Mouse (Mus musculus) forebrain, postnatal 0 days (tissue): ENCODE results near the gene Mtfp1. TPM values are rescaled to one million over a fixed set of nuclear protein-coding genes. Genes with fewer than 3 reads are reported as not detected.

Source experiments
- ATAC-seq: fragments of 200-750 bp; cut with Nextera tagmentation; 2 replicates; pipeline ENCODE4 v1.8.0; 2017; ENCODE audit warnings: mild to moderate bottlenecking, moderate library complexity
- DNase-seq: peaks from one replicate; pipeline ENCODE4 v3.0.0-alpha.2; 2015
- H3K27ac ChIP-seq: fragments of 300-500 bp; sonication (generic); 2 replicates; pipeline ENCODE4 v1.5.1; 2014; ENCODE audit warnings: low read depth, mild to moderate bottlenecking, antibody characterized with exemption, low read length, moderate library complexity, mixed read lengths
- H3K27me3 ChIP-seq: fragments of 300-500 bp; sonication (generic); 2 replicates; pipeline ENCODE4 v1.6.1; 2014; ENCODE audit warnings: mild to moderate bottlenecking, low read length, mixed read lengths; ENCODE audit not compliant: insufficient read depth
- H3K36me3 ChIP-seq: fragments of 300-500 bp; sonication (generic); 2 replicates; pipeline ENCODE4 v1.6.1; 2014; ENCODE audit warnings: mild to moderate bottlenecking, moderate library complexity; ENCODE audit not compliant: insufficient read depth
- H3K4me1 ChIP-seq: fragments of 300-500 bp; sonication (generic); 2 replicates; pipeline ENCODE4 v1.6.1; 2014; ENCODE audit warnings: antibody characterized with exemption; ENCODE audit not compliant: insufficient read depth
- H3K4me2 ChIP-seq: fragments of 300-500 bp; sonication (generic); 2 replicates; pipeline ENCODE4 v1.6.1; 2014; ENCODE audit warnings: low read depth, mild to moderate bottlenecking, moderate library complexity
- H3K4me3 ChIP-seq: fragments of 300-500 bp; sonication (generic); 2 replicates; pipeline ENCODE4 v1.5.1; 2014; ENCODE audit warnings: low read depth, low read length, mixed read lengths
- H3K9ac ChIP-seq: fragments of 300-500 bp; sonication (generic); 2 replicates; pipeline ENCODE4 v1.6.1; 2014; ENCODE audit warnings: mild to moderate bottlenecking
- H3K9me3 ChIP-seq: fragments of 300-500 bp; sonication (generic); 2 replicates; pipeline ENCODE4 v1.6.1; 2016; ENCODE audit warnings: low read length
- CTCF ChIP-seq: sonication (generic); IDR thresholded peaks from 2 replicates; pipeline ENCODE4 v1.5.1; 2016; ENCODE audit warnings: antibody characterized with exemption, control low read depth, low read depth
- WGBS: fragments of 180-500 bp; shearing (Covaris S2); extraction: QIAGEN DNeasy Blood & Tissue Kit; methylation state at CpG from one replicate; pipeline ENCODE4 v1.1.7; 2014; 5-methylcytosine and 5-hydroxymethylcytosine counted together
- microRNA-seq, 2 experiments: library from miRNA; unstranded; fragments of <30 nt; microRNA quantifications; one replicate each; pipeline ENCODE4; 2016
- polyA plus RNA-seq: library from polyadenylated mRNA; unstranded; fragments of >200 nt; fragmentation: Nextera tagmentation; extraction: Ambion mirVana; gene quantifications from 2 replicates; pipeline ENCODE4 v1.2.1, GENCODE M21; 2015
- total RNA-seq: library from RNA; depleted of rRNA; stranded (reverse); fragments of >200 nt; gene quantifications from 2 replicates; pipeline ENCODE4 v1.2.3, GENCODE M21; 2014; rRNA removed

Gene Mtfp1
- total and polyA plus RNA-seq, 2 experiments from 2014 or later = 10.1 to 14.2 TPM

DNA sequence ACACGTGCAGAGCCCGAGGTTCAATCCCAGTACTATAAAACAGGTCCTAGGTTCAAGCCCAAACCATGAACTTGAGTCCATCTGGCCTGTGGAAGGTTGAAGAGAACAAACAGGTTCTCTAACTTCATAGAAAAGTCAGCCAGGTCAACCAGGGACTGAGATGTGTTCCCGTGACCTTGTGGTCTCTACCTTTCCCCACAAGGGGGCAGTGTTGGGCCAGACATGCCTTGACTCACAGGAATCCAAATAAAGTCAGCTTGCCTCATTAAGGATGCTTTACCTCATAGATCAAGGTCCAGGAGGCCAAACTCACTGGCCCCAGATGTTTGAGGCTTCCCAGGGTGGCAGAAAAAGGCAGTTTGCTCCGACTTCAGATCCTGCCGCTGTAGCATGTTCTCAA lies 41.7 kb downstream of the Mtfp1 start:
- no peaks in the 10 kb centered on the region for H3K36me3 ChIP-seq
- DNase-seq = peak; percentile 76
- H3K4me3 ChIP-seq = no peak overlapping the region
- no peaks in the 10 kb centered on the region for H3K9me3 ChIP-seq
- no peak overlapping the region for H3K27ac ChIP-seq
- TF ChIP-seq CTCF = peak; percentile 84
- H3K27me3 ChIP-seq = no peaks in the 10 kb centered on the region
- H3K4me1 ChIP-seq = no peaks in the 10 kb centered on the region
- ATAC-seq = no peak
- whole genome bisulfite sequencing = 17% methylated on average over 5 of the region's 5 CpGs
- H3K4me2 ChIP-seq = no peak overlapping the region
- H3K9ac ChIP-seq = no peak overlapping the region

DNA sequence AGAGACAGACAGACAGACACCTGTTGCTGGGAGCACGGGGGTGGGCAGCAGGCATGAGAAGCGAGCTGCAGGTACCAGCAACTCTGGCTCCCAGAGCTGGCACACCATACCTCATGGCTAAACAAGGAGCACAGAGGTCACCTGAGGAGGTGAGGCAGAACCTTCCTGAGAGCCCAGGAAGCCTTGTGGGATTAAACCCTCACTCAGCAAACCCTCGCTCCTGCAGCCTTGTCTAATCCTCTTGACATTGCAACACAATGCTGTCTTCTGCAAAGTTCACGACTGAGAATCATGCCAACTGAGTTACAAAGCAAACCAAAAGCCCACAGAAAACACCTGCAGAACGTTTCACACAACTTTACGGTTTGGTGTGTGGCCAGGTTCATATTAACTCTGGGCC lies 46.8 kb downstream of the Mtfp1 start:
- DNase-seq (no peak), ATAC-seq (no peak)

DNA sequence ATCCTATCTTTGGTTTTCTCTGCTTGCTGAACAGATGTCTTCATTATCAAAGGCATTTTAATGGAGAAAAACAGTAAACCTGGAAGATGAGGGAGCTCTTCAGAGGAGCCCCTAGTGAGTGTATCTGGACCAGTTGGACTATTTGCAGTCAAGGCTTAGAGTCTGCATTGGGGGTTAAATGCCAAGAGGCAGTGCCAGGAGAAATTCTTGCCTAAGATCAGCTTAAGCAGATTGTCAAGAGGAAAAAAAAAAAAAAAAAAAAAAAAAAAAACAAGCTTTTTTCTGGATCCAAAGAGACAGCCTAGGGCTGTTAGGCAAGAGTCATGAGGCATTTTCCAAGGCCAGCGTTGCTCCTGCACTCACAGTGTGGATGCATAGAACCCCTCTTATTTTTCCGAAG lies 47.5 kb downstream of the Mtfp1 start:
- ATAC-seq (no peak), DNase-seq (no peak)
- Histone ChIP-seq H3K9me3 (no peaks in the 10 kb centered on the region), H3K9ac (no peak overlapping the region), H3K4me3 (no peak overlapping the region), H3K27ac (no peak overlapping the region), H3K4me2 (no peak overlapping the region), H3K36me3 (no peaks in the 10 kb centered on the region), H3K27me3 (no peaks in the 10 kb centered on the region), H3K4me1 (no peaks in the 10 kb centered on the region)
- no peak for TF ChIP-seq CTCF
- WGBS = 84% methylated on average over 2 of the region's 2 CpGs

More for the DNA sequence above, 46.8 kb downstream of the Mtfp1 start:
- no peak overlapping the region for H3K27ac ChIP-seq
- WGBS = 82% methylated on average over 6 of the region's 6 CpGs
- H3K4me3 ChIP-seq = no peak overlapping the region
- no peaks in the 10 kb centered on the region for H3K36me3 ChIP-seq
- H3K9ac ChIP-seq = no peak overlapping the region
- no peak for TF ChIP-seq CTCF
- no peaks in the 10 kb centered on the region for H3K4me1 ChIP-seq
- H3K27me3 ChIP-seq = no peaks in the 10 kb centered on the region
- no peak overlapping the region for H3K4me2 ChIP-seq
- no peaks in the 10 kb centered on the region for H3K9me3 ChIP-seq

DNA sequence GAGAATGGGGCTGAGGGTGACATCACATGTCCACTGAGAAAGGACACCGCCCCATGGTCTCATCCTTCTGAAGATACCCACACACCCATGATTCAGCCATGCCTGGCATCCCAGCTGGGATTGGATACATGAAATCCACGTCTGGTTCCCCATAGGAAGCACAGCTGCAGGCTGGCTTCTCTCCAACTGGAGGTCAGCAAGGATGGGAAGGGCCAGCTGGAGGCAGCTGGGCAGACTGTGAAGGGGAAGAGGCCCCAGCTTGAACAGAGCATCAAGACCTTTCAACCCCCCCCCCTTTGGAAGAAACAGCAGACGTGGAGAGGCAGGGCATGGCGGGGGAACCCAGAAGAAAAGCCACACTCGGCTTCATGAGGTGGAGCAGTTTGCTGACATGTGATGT lies 48.7 kb downstream of the Mtfp1 start:
- Histone ChIP-seq H3K9ac (no peak overlapping the region), H3K9me3 (no peaks in the 10 kb centered on the region), H3K4me2 (no peak overlapping the region), H3K27me3 (no peaks in the 10 kb centered on the region), H3K27ac (no peak overlapping the region), H3K36me3 (no peaks in the 10 kb centered on the region), H3K4me3 (no peak overlapping the region), H3K4me1 (no peaks in the 10 kb centered on the region)
- no peak for TF ChIP-seq CTCF
- DNase-seq (no peak), ATAC-seq (no peak)
- WGBS = 82% methylated on average over 5 of the region's 5 CpGs

DNA sequence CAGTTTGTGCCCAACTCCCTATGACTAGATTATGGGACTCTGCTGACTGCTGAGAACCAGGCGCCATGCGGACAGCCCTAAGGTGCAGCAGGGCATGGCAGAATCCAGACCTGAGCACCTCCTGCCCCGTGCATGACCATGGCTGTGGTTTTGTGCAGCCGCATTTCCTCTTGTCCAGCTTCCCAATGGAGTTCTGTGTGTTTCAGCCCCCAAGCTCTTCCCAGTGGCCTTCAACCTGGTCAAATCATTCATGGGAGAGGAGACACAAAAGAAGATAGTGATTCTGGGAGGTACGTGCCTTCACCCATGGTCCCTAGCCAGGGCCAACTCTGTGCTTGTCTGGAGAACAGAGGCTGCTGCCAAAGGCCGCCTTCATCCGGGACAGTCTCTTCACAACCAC lies 52.2 kb downstream of the Mtfp1 start:
- no peak for ATAC-seq
- no peak for TF ChIP-seq CTCF
- no peak overlapping the region for H3K4me3 ChIP-seq
- no peak for DNase-seq
- H3K9me3 ChIP-seq = no peaks in the 10 kb centered on the region
- no peak overlapping the region for H3K27ac ChIP-seq
- no peak overlapping the region for H3K9ac ChIP-seq
- H3K4me1 ChIP-seq = no peaks in the 10 kb centered on the region
- no peaks in the 10 kb centered on the region for H3K27me3 ChIP-seq
- no peaks in the 10 kb centered on the region for H3K36me3 ChIP-seq
- 92% methylated on average over 7 of the region's 7 CpGs for WGBS
- H3K4me2 ChIP-seq = no peak overlapping the region

Small RNA genes lying within 50 kb of the gene (microRNA-seq; reads per million reads assigned to microRNA genes)
- 5.8 to 7.1 reads per million in 2 experiments for gene Mir3060

Other genes with a start within 250 kb of the Mtfp1 start
- 48.1 and 63.2 TPM in 2 replicates for gene Osbp2, start 231.5 kb downstream of the Mtfp1 start, total RNA-seq
- 21.3 and 30.8 TPM in 2 replicates for gene Osbp2, start 231.5 kb downstream of the Mtfp1 start, polyA plus RNA-seq
- 0.19 and 0.31 TPM in 2 replicates for gene 4921536K21Rik, start 200.3 kb downstream of the Mtfp1 start, total RNA-seq
- 0.33 and 0.56 TPM in 2 replicates for gene 4921536K21Rik, start 200.3 kb downstream of the Mtfp1 start, polyA plus RNA-seq
- 19.5 and 25.3 TPM in 2 replicates for gene Dusp18, start 200.2 kb downstream of the Mtfp1 start, total RNA-seq
- 20.0 and 33.6 TPM in 2 replicates for gene Dusp18, start 200.2 kb downstream of the Mtfp1 start, polyA plus RNA-seq
- 39.1 and 43.7 TPM in 2 replicates for gene Slc35e4, start 180.8 kb downstream of the Mtfp1 start, total RNA-seq
- gene Slc35e4, start 180.8 kb downstream of the Mtfp1 start, polyA plus RNA-seq = 26.5 and 27.0 TPM in 2 replicates
- gene Tcn2, start 163.3 kb downstream of the Mtfp1 start, total RNA-seq = 20.3 and 20.9 TPM in 2 replicates
- gene Tcn2, start 163.3 kb downstream of the Mtfp1 start, polyA plus RNA-seq = 23.2 and 24.1 TPM in 2 replicates
- 49.2 and 50.0 TPM in 2 replicates for gene Pes1, start 131.5 kb downstream of the Mtfp1 start, total RNA-seq
- gene Pes1, start 131.5 kb downstream of the Mtfp1 start, polyA plus RNA-seq = 53.8 and 55.8 TPM in 2 replicates
- gene 4930556J24Rik, start 118.7 kb downstream of the Mtfp1 start, total RNA-seq = not detected in 2 replicates
- gene 4930556J24Rik, start 118.7 kb downstream of the Mtfp1 start, polyA plus RNA-seq = not detected in 2 replicates
- 6.5 and 9.9 TPM in 2 replicates for gene Gal3st1, start 111.8 kb downstream of the Mtfp1 start, total RNA-seq
- gene Gal3st1, start 111.8 kb downstream of the Mtfp1 start, polyA plus RNA-seq = 8.0 and 8.3 TPM in 2 replicates
- gene Sec14l4, start 64.0 kb downstream of the Mtfp1 start, total RNA-seq = not detected in 2 replicates
- not detected in 2 replicates for gene Sec14l4, start 64.0 kb downstream of the Mtfp1 start, polyA plus RNA-seq
- 3.6 and 4.7 TPM in 2 replicates for gene Sec14l3, start 30.6 kb downstream of the Mtfp1 start, total RNA-seq
- gene Sec14l3, start 30.6 kb downstream of the Mtfp1 start, polyA plus RNA-seq = 2.1 and 3.8 TPM in 2 replicates
- 4.4 and 5.8 TPM in 2 replicates for gene Sec14l2, start 28.0 kb upstream of the Mtfp1 start, total RNA-seq
- gene Sec14l2, start 28.0 kb upstream of the Mtfp1 start, polyA plus RNA-seq = 2.9 and 3.4 TPM in 2 replicates
- gene Rnf215, start 39.8 kb upstream of the Mtfp1 start, total RNA-seq = 73.9 and 90.1 TPM in 2 replicates
- 37.4 and 45.4 TPM in 2 replicates for gene Rnf215, start 39.8 kb upstream of the Mtfp1 start, polyA plus RNA-seq
- gene Ccdc157, start 64.8 kb upstream of the Mtfp1 start, total RNA-seq = 13.9 and 25.0 TPM in 2 replicates
- gene Ccdc157, start 64.8 kb upstream of the Mtfp1 start, polyA plus RNA-seq = 5.2 and 7.8 TPM in 2 replicates
- gene Sf3a1, start 64.9 kb upstream of the Mtfp1 start, total RNA-seq = 46.7 and 54.4 TPM in 2 replicates
- 30.6 and 34.6 TPM in 2 replicates for gene Sf3a1, start 64.9 kb upstream of the Mtfp1 start, polyA plus RNA-seq
- 41.9 and 42.0 TPM in 2 replicates for gene Tbc1d10a, start 91.3 kb upstream of the Mtfp1 start, total RNA-seq
- 33.1 and 37.6 TPM in 2 replicates for gene Tbc1d10a, start 91.3 kb upstream of the Mtfp1 start, polyA plus RNA-seq
- 5.0 and 6.9 TPM in 2 replicates for gene Castor1, start 122.8 kb upstream of the Mtfp1 start, total RNA-seq
- 4.2 and 4.9 TPM in 2 replicates for gene Castor1, start 122.8 kb upstream of the Mtfp1 start, polyA plus RNA-seq
- gene Osm, start 141.0 kb upstream of the Mtfp1 start, total RNA-seq = 0.05 TPM in 1 of 2 replicates, not detected in the other
- 0.13 and 0.14 TPM in 2 replicates for gene Osm, start 141.0 kb upstream of the Mtfp1 start, polyA plus RNA-seq
- gene Lif, start 162.1 kb upstream of the Mtfp1 start, total RNA-seq = 0.08 and 0.43 TPM in 2 replicates
- gene Lif, start 162.1 kb upstream of the Mtfp1 start, polyA plus RNA-seq = 0.05 and 0.22 TPM in 2 replicates